Mouse (Mus musculus): ENCODE measurements around the gene Il17c. TPM values are rescaled to one million over a fixed set of nuclear protein-coding genes. Genes with fewer than 3 reads are reported as not detected.
A peak's percentile ranks its signal among the peaks of the same experiment; 100 is the strongest.

Il17c gene
- polyA plus RNA-seq (2014; fragmentation: Nextera tagmentation; extraction: Ambion mirVana): not detected in 2 replicates

DNA sequence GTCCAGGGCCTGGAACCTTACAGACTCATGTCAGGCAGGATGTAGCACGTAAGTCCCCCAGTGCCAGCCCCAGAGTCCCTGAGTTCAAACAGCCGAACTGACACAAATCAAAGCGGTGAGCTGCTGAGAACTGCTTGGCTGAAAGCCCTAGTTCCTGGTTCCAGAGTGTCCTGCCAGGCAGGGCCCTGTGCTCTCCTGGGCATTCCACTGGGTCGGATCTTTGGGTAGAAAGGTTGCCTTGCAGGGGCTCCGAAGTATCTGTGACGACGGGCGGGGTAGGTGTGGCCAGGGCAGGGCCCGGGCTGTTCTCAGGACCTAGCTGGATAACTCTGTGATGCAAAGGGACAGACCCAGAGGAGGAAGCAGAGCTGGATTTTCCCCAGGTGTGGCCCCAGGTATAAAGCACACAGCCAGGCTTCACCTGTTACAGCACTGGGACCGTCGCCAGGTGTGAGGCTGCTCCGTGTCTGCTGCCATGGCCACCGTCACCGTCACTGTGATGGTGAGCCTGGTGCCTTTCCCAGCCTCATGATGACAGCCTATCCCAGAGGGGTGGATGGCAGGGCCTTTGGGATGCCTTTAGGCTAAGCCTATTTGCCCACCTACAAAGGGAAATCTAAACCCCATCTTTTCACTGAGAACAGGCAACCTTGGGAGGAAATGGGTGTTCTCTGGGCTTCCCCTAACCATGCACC, at the start of gene Il17c:
Gene Il17c (plus strand): TSS at position 645 of the 695 bp plus-strand sequence.
- H3K4me1 ChIP-seq (ENCODE audit: control insufficient read depth, insufficient read depth, low read length): no peaks in the 10 kb centered on the region
- WGBS: 85% methylated on average over 14 of the region's 14 CpGs
- H3K4me3 ChIP-seq (ENCODE audit: low read depth, low read length): no peak within 1 kb of the TSS

DNA sequence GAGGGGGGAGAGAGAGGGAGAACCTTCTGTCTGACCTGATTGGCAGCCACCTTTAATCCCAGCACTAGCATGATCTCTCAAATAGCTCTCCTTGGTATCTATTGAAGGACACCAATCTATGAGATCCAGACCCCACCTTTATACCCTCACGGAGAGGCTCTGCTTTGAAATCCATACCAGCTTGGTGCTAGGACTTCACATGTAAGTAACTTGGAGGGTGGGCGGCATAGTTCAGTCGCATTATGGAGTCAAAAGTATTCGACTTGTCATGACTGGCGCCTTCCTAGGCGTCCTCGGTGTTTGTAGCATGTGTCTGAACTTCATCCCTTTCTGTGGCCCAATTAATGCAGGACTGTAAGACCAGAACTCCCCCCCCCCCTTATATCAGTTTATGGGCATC, 46.5 kb upstream of the Il17c start:
- Histone ChIP-seq H3K27me3 (replicated peaks; ENCODE audit: control insufficient read depth, insufficient read depth, low read length) (no peaks in the 10 kb centered on the region), H3K4me3 (ENCODE audit: low read depth, low read length) (no peak overlapping the region), H3K4me1 (ENCODE audit: control insufficient read depth, insufficient read depth, low read length) (peaks cover 11% of the 10 kb centered on the region), H3K9me3 (replicated peaks; ENCODE audit: control insufficient read depth, low read length) (no peaks in the 10 kb centered on the region), H3K27ac (ENCODE audit: low read depth, low read length) (no peak overlapping the region), H3K4me2 (ENCODE audit: low read length) (no peak overlapping the region), H3K36me3 (ENCODE audit: control insufficient read depth, insufficient read depth, low read length) (peaks cover 14% of the 10 kb centered on the region), H3K9ac (ENCODE audit: low read length) (no peak overlapping the region)
- ATAC-seq (no peak), DNase-seq (ENCODE audit: low spot score) (no peak)
- 94% methylated on average over 7 of the region's 7 CpGs for WGBS

More for the DNA sequence above, at the start of gene Il17c:
- ATAC-seq: no peak
- Histone ChIP-seq H3K27me3 (replicated peaks; ENCODE audit: control insufficient read depth, insufficient read depth, low read length) (no peaks in the 10 kb centered on the region), H3K9me3 (replicated peaks; ENCODE audit: control insufficient read depth, low read length) (no peaks in the 10 kb centered on the region), H3K4me2 (ENCODE audit: low read length) (no peak within 1 kb of the TSS), H3K36me3 (ENCODE audit: control insufficient read depth, insufficient read depth, low read length) (peaks cover 28% of the 10 kb centered on the region), H3K9ac (ENCODE audit: low read length) (no peak within 1 kb of the TSS), H3K27ac (ENCODE audit: low read depth, low read length) (no peak within 1 kb of the TSS)
- no peak for DNase-seq (ENCODE audit: low spot score)

DNA sequence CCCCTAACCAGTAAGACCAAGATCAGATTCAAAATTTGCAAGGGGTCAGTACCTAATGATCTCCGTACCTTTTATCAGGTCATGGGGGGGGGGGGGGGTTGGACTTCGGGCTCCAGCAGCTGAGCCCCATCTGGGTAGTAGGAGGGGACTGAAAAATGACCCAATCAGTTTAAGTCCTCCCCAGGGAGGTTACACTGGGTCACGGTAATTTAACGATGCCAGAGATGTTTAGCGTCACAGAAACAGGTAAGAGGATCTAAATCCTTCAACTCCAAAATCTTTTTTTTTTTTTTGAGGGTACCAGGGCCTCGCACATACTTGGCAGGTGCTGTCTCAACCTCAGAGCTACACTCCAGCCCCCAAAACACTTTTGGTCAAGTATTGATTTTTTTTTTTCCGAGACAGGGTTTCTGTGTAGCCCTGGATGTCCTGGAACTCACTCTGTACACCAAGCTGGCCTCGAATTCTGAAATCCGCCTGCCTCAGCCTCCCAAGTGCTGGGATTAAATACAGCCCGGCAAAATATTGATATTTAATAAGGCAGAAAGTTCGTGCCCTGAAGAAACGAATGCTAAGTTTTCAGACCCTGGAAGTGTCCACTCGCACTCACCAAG, 46.0 kb upstream of the Il17c start:
- Histone ChIP-seq H3K27me3 (replicated peaks; ENCODE audit: control insufficient read depth, insufficient read depth, low read length) (no peaks in the 10 kb centered on the region), H3K9ac (ENCODE audit: low read length) (peak overlapping the region; percentile 47), H3K4me3 (ENCODE audit: low read depth, low read length) (peak overlapping the region; percentile 79), H3K4me2 (ENCODE audit: low read length) (peak overlapping the region; percentile 49), H3K27ac (ENCODE audit: low read depth, low read length) (no peak overlapping the region), H3K36me3 (ENCODE audit: control insufficient read depth, insufficient read depth, low read length) (peaks cover 19% of the 10 kb centered on the region), H3K9me3 (replicated peaks; ENCODE audit: control insufficient read depth, low read length) (no peaks in the 10 kb centered on the region), H3K4me1 (ENCODE audit: control insufficient read depth, insufficient read depth, low read length) (peaks cover 11% of the 10 kb centered on the region)
- WGBS: 33% methylated on average over 13 of the region's 13 CpGs
- peak; percentile 1; the same call in 1 of the 2 replicates for ATAC-seq
- DNase-seq (ENCODE audit: low spot score): no peak

DNA sequence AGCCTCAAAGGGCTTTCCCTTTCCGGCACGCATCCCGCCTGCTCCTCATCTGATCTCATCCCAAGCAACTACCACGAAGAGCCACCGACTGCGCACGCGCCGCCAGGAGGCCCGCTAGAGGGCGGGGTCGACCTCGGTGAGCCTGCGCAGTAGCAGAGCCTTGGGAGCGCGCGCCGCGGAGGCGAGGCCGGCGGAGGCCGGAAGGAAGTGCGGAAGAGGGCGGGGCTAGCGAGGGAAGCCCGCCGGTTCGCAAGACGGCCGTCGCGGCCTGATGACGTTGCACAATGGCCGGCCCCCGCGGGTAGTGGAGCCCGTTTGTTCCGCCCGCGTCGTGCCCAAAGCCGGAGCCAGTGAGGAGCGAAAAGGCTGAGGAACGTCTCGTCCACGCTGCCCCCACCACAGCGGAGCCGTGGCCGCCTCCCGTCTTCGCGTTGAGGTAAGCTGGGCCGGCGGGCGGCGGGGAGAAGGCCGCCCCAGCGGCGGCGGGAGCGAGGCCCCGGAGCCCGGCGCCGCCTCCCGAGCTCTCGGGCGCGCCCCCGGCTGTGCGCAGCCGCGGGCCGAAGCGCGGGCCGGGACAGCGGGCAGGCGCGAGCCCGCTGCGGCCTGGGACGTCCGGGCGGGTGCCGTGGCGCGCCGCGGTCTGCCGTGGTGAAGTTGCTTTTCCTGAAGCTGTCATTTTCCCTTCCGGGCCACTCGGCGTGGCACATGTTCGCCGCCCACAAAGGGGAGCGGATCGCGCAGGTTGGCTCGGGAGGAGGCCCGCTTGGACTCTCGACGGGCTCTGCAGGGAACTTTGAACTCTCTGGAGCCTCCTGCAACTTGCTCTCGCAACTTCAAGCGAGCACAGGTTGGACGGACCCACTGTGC, 45.2 kb upstream of the Il17c start, which contains the start of gene Zc3h18:
Gene Zc3h18 (plus strand): TSS at position 245 of the 867 bp plus-strand sequence.
- no peaks in the 10 kb centered on the region for H3K9me3 ChIP-seq (replicated peaks; ENCODE audit: control insufficient read depth, low read length)
- H3K36me3 ChIP-seq (ENCODE audit: control insufficient read depth, insufficient read depth, low read length): peaks cover 21% of the 10 kb centered on the region
- H3K4me1 ChIP-seq (ENCODE audit: control insufficient read depth, insufficient read depth, low read length): peaks cover 11% of the 10 kb centered on the region
- WGBS: under 1% methylated on average over 95 of the region's 107 CpGs
- H3K27me3 ChIP-seq (replicated peaks; ENCODE audit: control insufficient read depth, insufficient read depth, low read length): no peaks in the 10 kb centered on the region
- peak within 1 kb of the TSS; percentile 85 for H3K4me2 ChIP-seq (ENCODE audit: low read length)
- peak within 1 kb of the TSS; percentile 89 for H3K27ac ChIP-seq (ENCODE audit: low read depth, low read length)
- DNase-seq (ENCODE audit: low spot score) (peak; percentile 99), ATAC-seq (peak; percentile 95)
- peak within 1 kb of the TSS; percentile 91 for H3K9ac ChIP-seq (ENCODE audit: low read length)
- H3K4me3 ChIP-seq (ENCODE audit: low read depth, low read length): peak within 1 kb of the TSS; percentile 79

DNA sequence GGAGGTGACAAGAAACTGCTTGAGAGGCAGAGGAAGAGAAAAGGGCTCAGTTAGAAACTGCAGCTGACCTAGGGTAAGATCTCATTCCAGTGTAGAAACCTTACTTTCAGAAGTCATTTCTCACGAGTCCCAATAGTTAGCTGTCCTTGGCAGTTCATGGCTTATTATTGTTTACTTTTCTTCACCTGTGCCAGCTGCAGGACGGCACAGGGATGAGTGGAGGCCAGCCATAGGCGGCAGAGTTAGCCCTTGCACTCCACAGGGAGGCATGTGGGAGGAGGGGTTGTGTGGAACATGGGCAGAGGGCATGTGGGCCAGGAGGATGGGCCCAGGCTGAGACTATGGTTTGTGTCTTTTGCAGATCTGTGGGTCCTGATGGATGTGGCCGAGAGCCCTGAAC, 38.8 kb upstream of the Il17c start:
- no peak overlapping the region for H3K27ac ChIP-seq (ENCODE audit: low read depth, low read length)
- H3K9ac ChIP-seq (ENCODE audit: low read length): no peak overlapping the region
- H3K4me1 ChIP-seq (ENCODE audit: control insufficient read depth, insufficient read depth, low read length): peaks cover 4% of the 10 kb centered on the region; the same call in 1 of the 2 replicates
- H3K4me3 ChIP-seq (ENCODE audit: low read depth, low read length): no peak overlapping the region
- ATAC-seq (no peak), DNase-seq (ENCODE audit: low spot score) (no peak)
- no peaks in the 10 kb centered on the region for H3K9me3 ChIP-seq (replicated peaks; ENCODE audit: control insufficient read depth, low read length)
- peaks cover 75% of the 10 kb centered on the region for H3K36me3 ChIP-seq (ENCODE audit: control insufficient read depth, insufficient read depth, low read length)
- H3K4me2 ChIP-seq (ENCODE audit: low read length): no peak overlapping the region
- WGBS: 89% methylated on average over 4 of the region's 4 CpGs
- H3K27me3 ChIP-seq (replicated peaks; ENCODE audit: control insufficient read depth, insufficient read depth, low read length): no peaks in the 10 kb centered on the region

DNA sequence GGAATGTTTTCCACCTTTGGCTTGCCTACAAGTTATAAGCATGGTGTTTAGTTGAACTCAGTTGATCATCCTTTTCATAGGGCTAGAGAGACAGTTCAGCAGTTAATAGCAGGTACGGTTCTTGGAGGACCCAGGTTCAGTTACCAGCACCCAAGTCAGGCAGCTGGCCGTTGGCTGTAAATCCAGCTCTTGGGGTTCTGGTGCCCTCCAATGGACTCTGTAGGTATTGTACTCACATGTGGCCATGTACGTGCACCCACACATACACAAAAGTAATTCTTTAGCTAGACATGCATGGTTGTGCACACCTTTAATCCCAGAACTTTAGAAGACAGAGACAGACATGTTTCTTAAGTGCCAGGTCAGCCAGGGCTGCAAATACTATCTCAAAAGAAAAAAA, 32.5 kb upstream of the Il17c start:
- Histone ChIP-seq H3K4me2 (ENCODE audit: low read length) (no peak overlapping the region), H3K4me1 (ENCODE audit: control insufficient read depth, insufficient read depth, low read length) (no peaks in the 10 kb centered on the region), H3K27me3 (replicated peaks; ENCODE audit: control insufficient read depth, insufficient read depth, low read length) (no peaks in the 10 kb centered on the region), H3K36me3 (ENCODE audit: control insufficient read depth, insufficient read depth, low read length) (peaks cover 94% of the 10 kb centered on the region), H3K4me3 (ENCODE audit: low read depth, low read length) (no peak overlapping the region), H3K27ac (ENCODE audit: low read depth, low read length) (no peak overlapping the region), H3K9ac (ENCODE audit: low read length) (no peak overlapping the region), H3K9me3 (replicated peaks; ENCODE audit: control insufficient read depth, low read length) (no peaks in the 10 kb centered on the region)
- WGBS: 87% methylated on average over 3 of the region's 3 CpGs
- DNase-seq (ENCODE audit: low spot score): no peak
- no peak for ATAC-seq

DNA sequence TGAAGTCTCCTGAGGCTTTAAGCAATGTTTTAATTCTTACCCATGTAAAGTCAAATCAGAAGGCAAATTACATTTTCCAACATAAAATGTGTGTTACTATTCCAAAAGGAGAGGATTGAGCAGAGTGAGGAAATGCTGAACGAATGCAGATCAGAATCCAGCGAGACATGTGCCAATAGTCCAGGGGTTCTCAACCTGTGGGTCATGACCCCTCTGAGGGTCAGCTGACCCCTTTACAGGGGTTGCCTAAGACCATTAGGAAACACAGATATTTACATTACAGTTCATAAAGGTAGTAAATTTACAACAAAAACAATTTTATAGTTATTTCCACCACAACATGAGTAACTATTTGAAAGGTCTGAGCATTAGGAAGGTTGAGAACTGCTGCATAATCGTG, 31.1 kb upstream of the Il17c start:
- Histone ChIP-seq H3K27me3 (replicated peaks; ENCODE audit: control insufficient read depth, insufficient read depth, low read length) (no peaks in the 10 kb centered on the region), H3K27ac (ENCODE audit: low read depth, low read length) (no peak overlapping the region), H3K4me2 (ENCODE audit: low read length) (no peak overlapping the region), H3K36me3 (ENCODE audit: control insufficient read depth, insufficient read depth, low read length) (peaks cover 88% of the 10 kb centered on the region), H3K4me3 (ENCODE audit: low read depth, low read length) (no peak overlapping the region), H3K9me3 (replicated peaks; ENCODE audit: control insufficient read depth, low read length) (no peaks in the 10 kb centered on the region), H3K9ac (ENCODE audit: low read length) (no peak overlapping the region), H3K4me1 (ENCODE audit: control insufficient read depth, insufficient read depth, low read length) (no peaks in the 10 kb centered on the region)
- ATAC-seq (no peak), DNase-seq (ENCODE audit: low spot score) (no peak)
- 92% methylated on average over 3 of the region's 3 CpGs for WGBS

DNA sequence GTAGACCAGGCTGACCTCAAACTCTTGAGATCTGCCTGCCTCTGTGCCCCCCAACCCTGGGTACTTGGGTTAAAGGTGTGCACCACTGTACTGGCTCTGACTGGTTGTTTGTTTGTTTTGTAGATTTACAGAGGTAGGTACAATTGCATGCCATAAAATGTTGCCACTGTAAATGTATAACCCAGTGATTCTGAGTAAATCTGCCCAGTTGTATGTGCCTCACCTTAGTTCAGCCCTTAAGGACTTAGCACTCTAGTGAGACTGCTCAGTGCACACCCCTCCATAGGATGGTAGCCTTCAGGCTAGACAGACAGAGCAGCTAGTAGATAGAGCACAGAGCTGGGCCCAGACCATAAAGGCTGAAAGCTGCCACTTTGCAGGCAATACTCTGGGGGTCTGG, 28.1 kb upstream of the Il17c start:
- no peak overlapping the region for H3K4me2 ChIP-seq (ENCODE audit: low read length)
- DNase-seq (ENCODE audit: low spot score): no peak
- no peaks in the 10 kb centered on the region for H3K27me3 ChIP-seq (replicated peaks; ENCODE audit: control insufficient read depth, insufficient read depth, low read length)
- H3K9me3 ChIP-seq (replicated peaks; ENCODE audit: control insufficient read depth, low read length): no peaks in the 10 kb centered on the region
- ATAC-seq: no peak
- peaks cover 77% of the 10 kb centered on the region for H3K36me3 ChIP-seq (ENCODE audit: control insufficient read depth, insufficient read depth, low read length)
- no peaks in the 10 kb centered on the region for H3K4me1 ChIP-seq (ENCODE audit: control insufficient read depth, insufficient read depth, low read length)
- H3K9ac ChIP-seq (ENCODE audit: low read length): no peak overlapping the region
- H3K4me3 ChIP-seq (ENCODE audit: low read depth, low read length): no peak overlapping the region
- no peak overlapping the region for H3K27ac ChIP-seq (ENCODE audit: low read depth, low read length)

Measured in forebrain, embryonic 14.5 days (tissue).